Mouse (Mus musculus) kidney, embryonic 15.5 days (tissue): ENCODE results near the gene Hoxb1. TPM values are rescaled to one million over a fixed set of nuclear protein-coding genes. Genes with fewer than 3 reads are reported as not detected.

Experiments
- ATAC-seq: fragments of 200-750 bp; cut with Nextera tagmentation; replicated peaks from 2 replicates; pipeline ENCODE4 v1.8.0; 2017; ENCODE audit warnings: moderate TSS enrichment; ENCODE audit not compliant: low FRiP score
- H3K27ac ChIP-seq: fragments of 300-500 bp; sonication (generic); 2 replicates; pipeline ENCODE4 v1.5.1; 2015; ENCODE audit warnings: mild to moderate bottlenecking, inconsistent platforms
- H3K27me3 ChIP-seq: fragments of 300-500 bp; sonication (generic); 2 replicates; pipeline ENCODE4 v1.6.1; 2015; ENCODE audit warnings: inconsistent platforms
- H3K36me3 ChIP-seq: fragments of 300-500 bp; sonication (generic); 2 replicates; pipeline ENCODE4 v1.6.1; 2015; ENCODE audit warnings: inconsistent platforms
- H3K4me1 ChIP-seq: fragments of 300-500 bp; sonication (generic); 2 replicates; pipeline ENCODE4 v1.6.1; 2015; ENCODE audit warnings: inconsistent platforms
- H3K4me2 ChIP-seq: fragments of 300-500 bp; sonication (generic); 2 replicates; pipeline ENCODE4 v1.6.1; 2015; ENCODE audit warnings: moderate library complexity, mild to moderate bottlenecking, inconsistent platforms
- H3K4me3 ChIP-seq: fragments of 300-500 bp; sonication (generic); replicated peaks from 2 replicates; pipeline ENCODE4 v1.5.1; 2015; ENCODE audit warnings: mild to moderate bottlenecking, inconsistent platforms
- H3K9ac ChIP-seq: fragments of 300-500 bp; sonication (generic); 2 replicates; pipeline ENCODE4 v1.6.1; 2015; ENCODE audit warnings: mild to moderate bottlenecking, inconsistent platforms
- H3K9me3 ChIP-seq: fragments of 300-500 bp; sonication (generic); replicated peaks from 2 replicates; pipeline ENCODE4 v1.6.1; 2016; ENCODE audit warnings: inconsistent platforms
- WGBS: fragments of 180-500 bp; shearing (Covaris S2); methylation state at CpG from one replicate; pipeline ENCODE4 v1.1.7; 2015; ENCODE audit warnings: mixed read lengths; 5-methylcytosine and 5-hydroxymethylcytosine counted together
- polyA plus RNA-seq: library from polyadenylated mRNA; unstranded; fragments of >200 nt; fragmentation: Nextera tagmentation; extraction: Ambion mirVana; gene quantifications from 2 replicates; pipeline ENCODE4 v1.2.1, GENCODE M21; 2015

Gene Hoxb1
- polyA plus RNA-seq, 1 experiment from 2014 or later = 0.35 TPM

- no peak for ATAC-seq
These were observed 12.6 kb upstream of the Hoxb1 start for GRCm38 (mm10) chr11:96352691-96353521.

GRCm38 (mm10) chr11:96353522-96353841 is 12.1 kb upstream of the Hoxb1 start:
- 2% methylated on average over 14 of the region's 14 CpGs for WGBS
- Histone ChIP-seq H3K36me3 (no peaks in the 10 kb centered on the region), H3K9ac (peak overlapping the region; percentile 94), H3K27ac (peak overlapping the region; percentile 99), H3K9me3 (no peaks in the 10 kb centered on the region), H3K27me3 (no peaks in the 10 kb centered on the region), H3K4me2 (peak overlapping the region; percentile 81), H3K4me3 (peak overlapping the region; percentile 68), H3K4me1 (peaks cover 50% of the 10 kb centered on the region)
- no peak for ATAC-seq

More at GRCm38 (mm10) chr11:96352691-96353521, 12.6 kb upstream of the Hoxb1 start:
- Histone ChIP-seq H3K4me1 (peaks cover 56% of the 10 kb centered on the region), H3K4me2 (peak overlapping the region; percentile 81), H3K36me3 (no peaks in the 10 kb centered on the region), H3K9ac (peak overlapping the region; percentile 94), H3K27ac (peak overlapping the region; percentile 99), H3K9me3 (no peaks in the 10 kb centered on the region), H3K27me3 (no peaks in the 10 kb centered on the region), H3K4me3 (peak overlapping the region; percentile 68)
- WGBS = under 1% methylated on average over 75 of the region's 75 CpGs

GRCm38 (mm10) chr11:96353939-96354338 is 11.6 kb upstream of the Hoxb1 start:
- Histone ChIP-seq H3K4me2 (peak overlapping the region; percentile 81), H3K36me3 (no peaks in the 10 kb centered on the region), H3K9ac (peak overlapping the region; percentile 94), H3K27ac (peak overlapping the region; percentile 96), H3K4me3 (peak overlapping the region; percentile 68), H3K9me3 (no peaks in the 10 kb centered on the region), H3K27me3 (no peaks in the 10 kb centered on the region), H3K4me1 (peaks cover 46% of the 10 kb centered on the region)
- 7% methylated on average over 8 of the region's 8 CpGs for WGBS
- ATAC-seq = no peak

GRCm38 (mm10) chr11:96354376-96354775 is 11.2 kb upstream of the Hoxb1 start:
- H3K9ac ChIP-seq = peak overlapping the region; percentile 94
- no peaks in the 10 kb centered on the region for H3K27me3 ChIP-seq
- H3K4me3 ChIP-seq = peak overlapping the region; percentile 68
- ATAC-seq = no peak
- no peaks in the 10 kb centered on the region for H3K36me3 ChIP-seq
- peaks cover 41% of the 10 kb centered on the region for H3K4me1 ChIP-seq
- H3K27ac ChIP-seq = peak overlapping the region; percentile 96
- under 1% methylated on average over 25 of the region's 25 CpGs for WGBS
- no peaks in the 10 kb centered on the region for H3K9me3 ChIP-seq
- H3K4me2 ChIP-seq = peak overlapping the region; percentile 81

- Histone ChIP-seq H3K4me3 (peak overlapping the region; percentile 68), H3K9ac (peak overlapping the region; percentile 94), H3K27me3 (no peaks in the 10 kb centered on the region), H3K9me3 (no peaks in the 10 kb centered on the region), H3K27ac (peak overlapping the region; percentile 96), H3K4me2 (peak overlapping the region; percentile 81), H3K4me1 (peaks cover 36% of the 10 kb centered on the region), H3K36me3 (no peaks in the 10 kb centered on the region)
- no peak for ATAC-seq
- 6% methylated on average over 9 of the region's 9 CpGs for WGBS
These were observed 10.7 kb upstream of the Hoxb1 start for GRCm38 (mm10) chr11:96354801-96355311.

GRCm38 (mm10) chr11:96363807-96364206 is 1.7 kb upstream of the Hoxb1 start:
- peak; percentile 80 for ATAC-seq
- Histone ChIP-seq H3K27me3 (peaks cover 37% of the 10 kb centered on the region), H3K4me1 (peaks cover 37% of the 10 kb centered on the region), H3K4me2 (no peak overlapping the region), H3K27ac (no peak overlapping the region; the same call in 1 of the 2 replicates), H3K9me3 (no peaks in the 10 kb centered on the region), H3K9ac (no peak overlapping the region), H3K36me3 (no peaks in the 10 kb centered on the region), H3K4me3 (no peak overlapping the region)
- 17% methylated on average over 5 of the region's 5 CpGs for WGBS

DNA sequence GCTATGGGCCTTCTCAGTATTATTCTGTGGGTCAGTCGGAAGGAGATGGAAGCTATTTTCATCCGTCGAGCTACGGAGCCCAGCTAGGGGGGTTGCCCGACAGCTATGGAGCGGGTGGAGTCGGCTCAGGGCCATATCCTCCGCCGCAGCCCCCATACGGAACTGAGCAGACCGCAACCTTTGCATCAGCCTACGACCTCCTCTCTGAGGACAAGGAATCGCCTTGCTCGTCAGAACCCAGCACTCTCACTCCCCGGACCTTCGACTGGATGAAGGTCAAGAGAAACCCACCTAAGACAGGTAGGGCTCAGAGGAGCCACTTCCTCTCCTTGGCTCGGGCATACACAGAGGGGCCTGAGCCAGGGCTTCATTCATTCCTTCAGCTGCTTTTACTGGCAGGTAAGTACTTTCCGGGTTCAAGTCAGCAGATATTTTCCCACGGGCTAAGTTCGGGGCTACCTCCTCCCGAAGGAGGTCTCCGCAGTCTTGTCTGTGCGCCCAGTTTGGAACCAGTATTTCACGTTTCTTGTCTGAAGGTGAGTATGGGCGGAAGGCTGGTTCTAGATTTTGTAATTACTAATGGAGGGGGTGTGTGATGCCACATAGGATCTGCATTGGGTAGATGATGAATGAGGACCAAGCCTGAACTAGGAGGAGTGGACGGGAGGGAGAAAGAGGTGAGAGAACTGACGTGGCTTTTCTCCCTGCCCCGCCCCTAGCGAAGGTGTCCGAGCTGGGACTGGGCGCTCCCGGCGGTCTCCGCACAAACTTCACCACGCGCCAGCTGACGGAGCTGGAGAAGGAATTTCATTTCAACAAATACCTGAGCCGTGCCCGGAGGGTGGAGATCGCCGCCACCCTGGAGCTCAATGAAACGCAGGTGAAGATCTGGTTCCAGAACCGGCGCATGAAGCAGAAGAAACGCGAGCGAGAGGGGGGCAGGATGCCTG is 815 bp downstream of the Hoxb1 start:
- Histone ChIP-seq H3K9ac (peak overlapping the region; percentile 8; the same call in 1 of the 2 replicates), H3K36me3 (no peaks in the 10 kb centered on the region), H3K4me1 (peaks cover 55% of the 10 kb centered on the region), H3K4me3 (peak overlapping the region; percentile 28), H3K9me3 (no peaks in the 10 kb centered on the region), H3K27me3 (peaks cover 53% of the 10 kb centered on the region), H3K27ac (no peak overlapping the region), H3K4me2 (peak overlapping the region; percentile 57)
- WGBS = 4% methylated on average over 47 of the region's 47 CpGs
- peak; percentile 42 for ATAC-seq

DNA sequence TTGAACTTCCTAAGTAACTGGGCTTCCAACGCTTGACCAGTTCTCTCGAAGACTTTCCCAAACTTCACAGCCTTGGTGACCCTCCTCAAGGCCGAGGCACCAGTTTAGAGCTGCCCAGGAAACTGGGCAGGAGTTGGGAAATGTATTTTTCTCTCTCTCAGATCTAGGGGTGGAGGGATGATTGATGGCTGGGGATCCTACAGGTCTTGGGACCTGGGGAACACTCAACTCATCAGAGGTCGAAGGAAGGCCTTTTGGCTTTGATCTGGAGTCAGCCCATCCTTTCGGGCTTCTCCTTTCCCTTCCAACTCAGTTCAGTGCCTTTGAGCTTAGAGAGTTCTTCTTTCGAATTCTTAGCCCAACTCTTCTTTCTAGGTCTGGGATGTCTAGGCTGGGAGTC is 1.6 kb downstream of the Hoxb1 start:
- no peak for ATAC-seq
- H3K27me3 ChIP-seq = peaks cover 53% of the 10 kb centered on the region
- H3K4me2 ChIP-seq = peak overlapping the region; percentile 57
- H3K27ac ChIP-seq = no peak overlapping the region
- peaks cover 61% of the 10 kb centered on the region for H3K4me1 ChIP-seq
- H3K9ac ChIP-seq = no peak overlapping the region; the same call in 1 of the 2 replicates
- no peaks in the 10 kb centered on the region for H3K36me3 ChIP-seq
- 44% methylated on average over 6 of the region's 6 CpGs for WGBS
- no peaks in the 10 kb centered on the region for H3K9me3 ChIP-seq
- H3K4me3 ChIP-seq = peak overlapping the region; percentile 28; the same call in 1 of the 2 replicates

DNA sequence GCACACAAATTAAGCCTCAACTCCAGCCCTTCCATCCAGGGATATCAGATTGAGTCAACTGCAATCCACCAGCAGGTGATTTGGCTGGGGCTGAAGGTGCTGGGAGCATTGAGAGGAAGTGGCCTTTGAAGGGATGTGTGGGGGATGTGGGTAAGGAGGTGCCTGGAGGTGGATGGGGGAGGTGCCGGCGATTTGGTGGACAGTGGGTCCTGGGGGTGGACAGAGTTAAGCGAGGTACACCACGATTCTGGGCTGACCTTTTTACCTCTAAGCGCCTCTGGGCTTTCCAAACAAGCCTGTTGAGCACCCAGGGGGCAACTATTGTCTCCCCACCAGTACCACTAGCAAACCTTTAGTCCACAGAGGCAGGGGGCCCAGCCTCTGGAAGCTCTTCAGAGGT is 3.1 kb downstream of the Hoxb1 start:
- H3K4me3 ChIP-seq = no peak overlapping the region
- H3K9me3 ChIP-seq = no peaks in the 10 kb centered on the region
- no peak for ATAC-seq
- peaks cover 56% of the 10 kb centered on the region for H3K27me3 ChIP-seq
- H3K27ac ChIP-seq = no peak overlapping the region
- no peak overlapping the region for H3K4me2 ChIP-seq
- 34% methylated on average over 5 of the region's 5 CpGs for WGBS
- peaks cover 63% of the 10 kb centered on the region for H3K4me1 ChIP-seq
- H3K36me3 ChIP-seq = no peaks in the 10 kb centered on the region
- no peak overlapping the region for H3K9ac ChIP-seq

GRCm38 (mm10) chr11:96369140-96369539 is 3.6 kb downstream of the Hoxb1 start:
- no peak overlapping the region for H3K9ac ChIP-seq
- H3K27me3 ChIP-seq = peaks cover 56% of the 10 kb centered on the region
- H3K36me3 ChIP-seq = no peaks in the 10 kb centered on the region
- no peak overlapping the region for H3K4me3 ChIP-seq
- H3K4me2 ChIP-seq = no peak overlapping the region
- peaks cover 58% of the 10 kb centered on the region for H3K4me1 ChIP-seq
- WGBS = 70% methylated on average over 7 of the region's 7 CpGs
- no peaks in the 10 kb centered on the region for H3K9me3 ChIP-seq
- ATAC-seq = no peak
- no peak overlapping the region for H3K27ac ChIP-seq

GRCm38 (mm10) chr11:96371726-96372125 is 6.2 kb downstream of the Hoxb1 start:
- Histone ChIP-seq H3K36me3 (no peaks in the 10 kb centered on the region), H3K9me3 (no peaks in the 10 kb centered on the region), H3K27me3 (peaks cover 40% of the 10 kb centered on the region), H3K9ac (no peak overlapping the region), H3K27ac (no peak overlapping the region), H3K4me3 (no peak overlapping the region), H3K4me2 (no peak overlapping the region), H3K4me1 (peaks cover 43% of the 10 kb centered on the region)
- WGBS = 56% methylated on average over 3 of the region's 3 CpGs
- ATAC-seq = no peak
